Comparison of ENCODE assay signal across 17 mouse cellular contexts in the genomic region with DNA sequence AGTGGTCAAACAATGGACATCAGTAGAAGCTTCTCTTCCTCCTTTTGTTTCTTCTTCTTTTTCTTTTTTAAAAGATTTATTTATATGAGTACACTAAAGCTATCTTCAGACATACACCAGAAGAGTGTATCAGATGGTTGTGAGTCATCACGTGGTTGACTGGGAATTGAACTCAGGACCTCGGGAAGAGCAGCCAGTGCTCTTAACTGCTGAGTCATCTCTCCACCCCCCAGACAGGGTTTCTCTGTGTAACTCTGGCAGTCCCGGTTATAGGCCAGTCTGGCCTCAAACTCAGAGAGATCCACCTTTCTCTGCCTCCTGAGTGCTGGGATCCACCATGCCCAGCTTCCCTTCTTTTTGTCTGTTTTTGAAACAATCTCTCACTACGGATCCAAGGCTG. TPM values are rescaled to one million over a fixed set of nuclear protein-coding genes. Genes with fewer than 3 reads are reported as not detected.
"Had no signal": no experiment of that assay in that cellular context is flagged by ENCODE, and none has a peak within 500 bp of the region (broad histone marks: within the 10 kb centered on the region; RNA-seq: fewer than 3 reads in every experiment).

No protein-coding gene starts in this region.

- ATAC-seq: liver, embryonic 12.5 days; midbrain, embryonic 15.5 days had no signal

- H3K9me3 ChIP-seq: limb, embryonic 15.5 days; liver, embryonic 12.5 days; lung, embryonic 15.5 days; megakaryocyte, embryonic 14.5 days; midbrain, embryonic 15.5 days; neural tube, embryonic 12.5 days had no signal

- H3K4me2 ChIP-seq: limb, embryonic 15.5 days; liver, embryonic 12.5 days; lung, embryonic 15.5 days; midbrain, embryonic 11.5 days; midbrain, embryonic 15.5 days; neural tube, embryonic 12.5 days had no signal

- H3K4me3 ChIP-seq: limb, embryonic 15.5 days; liver, embryonic 12.5 days; lung, embryonic 15.5 days; megakaryocyte, embryonic 14.5 days; midbrain, embryonic 15.5 days; neural tube, embryonic 12.5 days had no signal

- H3K4me1 ChIP-seq: limb, embryonic 15.5 days; lung, embryonic 15.5 days; midbrain, embryonic 15.5 days; neural tube, embryonic 12.5 days had no signal

- H3K36me3 ChIP-seq: limb, embryonic 15.5 days; liver, embryonic 12.5 days; lung, embryonic 15.5 days; midbrain, embryonic 15.5 days; neural tube, embryonic 12.5 days had no signal

- DNase-seq: kidney, postnatal 36 days; layer of hippocampus, adult 9-11 months; layer of hippocampus, postnatal 36 days; lung, postnatal 14 days; retina, postnatal 1 day; right cerebral cortex, postnatal 14 days; thymus, postnatal 4 days had no signal

- H3K9ac ChIP-seq: limb, embryonic 15.5 days; liver, embryonic 12.5 days; lung, embryonic 15.5 days; midbrain, embryonic 15.5 days; neural tube, embryonic 12.5 days had no signal

- H3K27me3 ChIP-seq: limb, embryonic 15.5 days; lung, embryonic 15.5 days; midbrain, embryonic 15.5 days; neural tube, embryonic 12.5 days had no signal

- H3K27ac ChIP-seq: kidney, postnatal 0 days; limb, embryonic 15.5 days; liver, embryonic 12.5 days; lung, embryonic 15.5 days; macrophage; midbrain, embryonic 15.5 days; neural tube, embryonic 12.5 days had no signal

RNA-seq across cellular contexts. Expression of gene Cpne9, which starts 14.5 kb away (rescaled TPM):
- polyA plus RNA-seq: kidney, postnatal 0 days; lung, embryonic 15.5 days; macrophage; small intestine, adult 2 months had no signal
